Mouse (Mus musculus) erythroblast, embryonic 14.5 days (primary cell): ENCODE results near the gene Pam.

Source experiments
- GATA1 ChIP-seq: IDR thresholded peaks from 2 replicates; pipeline ENCODE4 v1.6.1; 2012; ENCODE audit warnings: low read length, inconsistent platforms, mixed read lengths
- TAL1 ChIP-seq: IDR thresholded peaks from 3 replicates; pipeline ENCODE4 v1.6.1; 2012; ENCODE audit warnings: low read length, inconsistent platforms, mixed read lengths

- no peak for TF ChIP-seq GATA1
- no peak for TF ChIP-seq TAL1
Measured at GRCm38 (mm10) chr1:97769904-97770753, 325.3 kb downstream of the Pam start, which contains the start of the genes Gin1 and Ppip5k2.
